ENCODE assay signal across 30 mouse cellular contexts in genomic region chr9:35561583-35561982, GRCm38 (mm10). TPM values are rescaled to one million over a fixed set of nuclear protein-coding genes. Genes with fewer than 3 reads are reported as not detected.
DNase-seq lines count a peak whose midpoint lies in the region; ATAC-seq and TF ChIP-seq lines count a peak whose summit lies in the region.
"Had no signal": no experiment of that assay in that cellular context is flagged by ENCODE, and none has a peak within 500 bp of the region (broad histone marks: within the 10 kb centered on the region; RNA-seq: fewer than 3 reads in every experiment).

No protein-coding gene starts in this region.

- WGBS in intestine, embryonic 14.5 days: 87% methylated on average over 6 of the region's 6 CpGs
- WGBS in intestine, postnatal 0 days: 85% methylated on average over 6 of the region's 6 CpGs
- 88% methylated on average over 6 of the region's 6 CpGs for WGBS in midbrain, embryonic 11.5 days
- 94% methylated on average over 6 of the region's 6 CpGs for WGBS in midbrain, embryonic 13.5 days

- H3K27me3 ChIP-seq in intestine, embryonic 14.5 days (replicated peaks; ENCODE audit: control insufficient read depth, insufficient read depth, low read length): 0 out of 2 replicates have a peak, but pooled peaks cover 7% of the 10 kb centered on the region
- peaks cover 14% of the 10 kb centered on the region for H3K27me3 ChIP-seq in intestine, postnatal 0 days (replicated peaks; ENCODE audit: control insufficient read depth, insufficient read depth, low read length)
- peaks cover 6% of the 10 kb centered on the region; the same call in 1 of the 2 replicates for H3K27me3 ChIP-seq in midbrain, embryonic 11.5 days (ENCODE audit: control insufficient read depth, insufficient read depth, low read length)
- peaks cover 10% of the 10 kb centered on the region; the same call in 1 of the 2 replicates for H3K27me3 ChIP-seq in midbrain, embryonic 13.5 days
- H3K27me3 ChIP-seq in CH12.LX (replicated peaks) (peaks cover 21% of the 10 kb centered on the region), MEL (ENCODE audit: control insufficient read depth in 1 of 2, insufficient read depth in 2 of 2, low read length in 2 of 2) (no peaks in the 10 kb centered on the region)
- H3K27me3 ChIP-seq: forebrain, embryonic 13.5 days; hindbrain, embryonic 15.5 days; intestine, embryonic 15.5 days had no signal

- dilution Hi-C loops in CH12.LX (cut with MboI; ENCODE audit: extremely low pct_ligation_motif_present, extremely low pct_unique_long_range_greater_than_20kb, low sequenced_read_pairs): no loop called here

- in situ Hi-C loops in CH12.LX (cut with MboI; ENCODE audit: low pct_ligation_motif_present, low pct_unique_long_range_greater_than_20kb, low sequenced_read_pairs): no loop called here

- H3K79me2 ChIP-seq in CH12.LX (replicated peaks; ENCODE audit: control insufficient read depth, extremely low read depth, insufficient read depth, poor library complexity, severe bottlenecking) (peaks cover 53% of the 10 kb centered on the region), MEL (ENCODE audit: control insufficient read depth, insufficient read depth, low read length, poor library complexity) (peaks cover 22% of the 10 kb centered on the region)

- H3K9me3 ChIP-seq in intestine, embryonic 14.5 days (ENCODE audit: control insufficient read depth, low read length): no peaks in the 10 kb centered on the region
- H3K9me3 ChIP-seq in intestine, postnatal 0 days (ENCODE audit: control insufficient read depth): no peaks in the 10 kb centered on the region
- H3K9me3 ChIP-seq in midbrain, embryonic 11.5 days (ENCODE audit: control insufficient read depth, low read length): no peaks in the 10 kb centered on the region
- no peaks in the 10 kb centered on the region for H3K9me3 ChIP-seq in midbrain, embryonic 13.5 days
- H3K9me3 ChIP-seq in CH12.LX (replicated peaks; ENCODE audit: low read length) (no peaks in the 10 kb centered on the region), MEL (replicated peaks; ENCODE audit: insufficient read depth, low read length) (no peaks in the 10 kb centered on the region)
- H3K9me3 ChIP-seq: forebrain, embryonic 10.5 days; forebrain, embryonic 13.5 days; heart, embryonic 13.5 days; hindbrain, embryonic 12.5 days; hindbrain, embryonic 15.5 days; intestine, embryonic 15.5 days had no signal

- TF ChIP-seq CTCF in intestine, postnatal 0 days (IDR thresholded peaks at IDR 0.05; ENCODE audit: low read depth): no peak
- no peak for TF ChIP-seq CTCF in CH12.LX (conservative IDR thresholded peaks at IDR 0.05 in 1 of 2, IDR thresholded peaks at IDR 0.05 in 1 of 2; ENCODE audit: low read depth in 2 of 2, low read length in 2 of 2)
- TF ChIP-seq CTCF in MEL (IDR thresholded peaks at IDR 0.05 in 2 of 3, conservative IDR thresholded peaks at IDR 0.05 in 1 of 3; ENCODE audit: control insufficient read depth in 1 of 3, insufficient read depth in 1 of 3, low read depth in 2 of 3, low read length in 3 of 3, poor library complexity in 1 of 3, severe bottlenecking in 1 of 3): no peak

- TF ChIP-seq POLR2A in CH12.LX (IDR thresholded peaks at IDR 0.05; ENCODE audit: low read depth, low read length) (no peak; the same call in 1 of the 2 replicates), MEL (IDR thresholded peaks at IDR 0.05; ENCODE audit: control insufficient read depth in 1 of 2, insufficient read depth in 1 of 2, low read depth in 1 of 2, low read length in 2 of 2, poor library complexity in 1 of 2) (no peak; a peak in 1 of 4 replicates)

- DNase-seq in intestine, embryonic 14.5 days (ENCODE audit: low spot score): peak; percentile 21
- DNase-seq in midbrain, embryonic 11.5 days (ENCODE audit: low spot score, missing footprints): peak; percentile 44
- no peak for DNase-seq in CH12.LX (ENCODE audit: extremely low read depth)
- no peak for DNase-seq in MEL (ENCODE audit: low read depth, low spot score)
- no peak for DNase-seq in kidney, adult 9 months
- DNase-seq: adrenal gland, adult 8-10 months; adrenal gland, postnatal 25 days; cerebellum, adult 18-20 months; cerebellum, postnatal 14 days; gastrocnemius, postnatal 10 days; gastrocnemius, postnatal 36 days had no signal

- no peak overlapping the region for H3K27ac ChIP-seq in intestine, embryonic 14.5 days (ENCODE audit: low read depth)
- no peak overlapping the region for H3K27ac ChIP-seq in intestine, postnatal 0 days (ENCODE audit: low read depth, low read length)
- H3K27ac ChIP-seq in midbrain, embryonic 11.5 days (ENCODE audit: low read depth, low read length): no peak overlapping the region
- H3K27ac ChIP-seq in midbrain, embryonic 13.5 days: no peak overlapping the region
- 0 out of 2 replicates have a peak overlapping the region, but pooled peaks have one; percentile 36 for H3K27ac ChIP-seq in CH12.LX (ENCODE audit: insufficient read depth, low read depth)
- H3K27ac ChIP-seq in MEL (ENCODE audit: control insufficient read depth, low read depth, low read length): no peak overlapping the region
- H3K27ac ChIP-seq: forebrain, embryonic 10.5 days; forebrain, embryonic 13.5 days; heart, embryonic 13.5 days; hindbrain, embryonic 12.5 days; hindbrain, embryonic 15.5 days; intestine, embryonic 15.5 days had no signal

- H3K4me1 ChIP-seq in intestine, embryonic 14.5 days (replicated peaks; ENCODE audit: control insufficient read depth, insufficient read depth, low read length): peaks cover 11% of the 10 kb centered on the region; the same call in 1 of the 2 replicates
- H3K4me1 ChIP-seq in intestine, postnatal 0 days (replicated peaks; ENCODE audit: control insufficient read depth, insufficient read depth, low read length): peaks cover 11% of the 10 kb centered on the region; the same call in 1 of the 2 replicates
- H3K4me1 ChIP-seq in midbrain, embryonic 11.5 days (ENCODE audit: control insufficient read depth, insufficient read depth, low read length): peaks cover 7% of the 10 kb centered on the region; the same call in 1 of the 2 replicates
- peaks cover 28% of the 10 kb centered on the region for H3K4me1 ChIP-seq in midbrain, embryonic 13.5 days (replicated peaks)
- H3K4me1 ChIP-seq in CH12.LX (ENCODE audit: control insufficient read depth in 1 of 2, insufficient read depth in 2 of 2) (peaks cover 4 to 56% of the 10 kb centered on the region in 2 experiments; a peak in 2 of 4 replicates), MEL (ENCODE audit: control insufficient read depth in 1 of 2, insufficient read depth in 2 of 2, low read length in 2 of 2) (peaks cover 0 to 11% of the 10 kb centered on the region in 2 experiments; a peak in 3 of 4 replicates)

- no peak overlapping the region for H3K4me3 ChIP-seq in intestine, embryonic 14.5 days (ENCODE audit: low read depth, low read length)
- no peak overlapping the region for H3K4me3 ChIP-seq in intestine, postnatal 0 days (ENCODE audit: low read depth, low read length)
- H3K4me3 ChIP-seq in midbrain, embryonic 11.5 days (ENCODE audit: low read depth, low read length): no peak overlapping the region
- H3K4me3 ChIP-seq in midbrain, embryonic 13.5 days (replicated peaks): no peak overlapping the region
- no peak overlapping the region for H3K4me3 ChIP-seq in CH12.LX (replicated peaks in 1 of 3; ENCODE audit: low read depth in 2 of 3, low read length in 2 of 3, poor library complexity in 1 of 3)
- H3K4me3 ChIP-seq in MEL (ENCODE audit: control insufficient read depth in 1 of 2, insufficient read depth in 1 of 2, low read depth in 2 of 2, low read length in 2 of 2): no peak overlapping the region
- H3K4me3 ChIP-seq: forebrain, embryonic 10.5 days; forebrain, embryonic 13.5 days; heart, embryonic 13.5 days; hindbrain, embryonic 12.5 days; hindbrain, embryonic 15.5 days; intestine, embryonic 15.5 days had no signal

- H3K9ac ChIP-seq in intestine, embryonic 14.5 days (ENCODE audit: low read length): no peak overlapping the region
- H3K9ac ChIP-seq in intestine, postnatal 0 days (ENCODE audit: low read depth, low read length): no peak overlapping the region
- no peak overlapping the region for H3K9ac ChIP-seq in midbrain, embryonic 11.5 days (ENCODE audit: low read length)
- no peak overlapping the region for H3K9ac ChIP-seq in midbrain, embryonic 13.5 days (replicated peaks)
- H3K9ac ChIP-seq in CH12.LX (ENCODE audit: insufficient read depth, low read depth) (no peak overlapping the region), MEL (ENCODE audit: control insufficient read depth, low read depth, low read length, poor library complexity, severe bottlenecking) (no peak overlapping the region)
- H3K9ac ChIP-seq: forebrain, embryonic 13.5 days; heart, embryonic 13.5 days; hindbrain, embryonic 12.5 days; hindbrain, embryonic 15.5 days; intestine, embryonic 15.5 days had no signal

- TF ChIP-seq RAD21 in CH12.LX (IDR thresholded peaks at IDR 0.05; ENCODE audit: low read depth, low read length) (no peak), MEL (IDR thresholded peaks at IDR 0.05; ENCODE audit: low read depth, low read length) (no peak)

- H3K4me2 ChIP-seq in intestine, embryonic 14.5 days (ENCODE audit: low read length): no peak overlapping the region
- no peak overlapping the region for H3K4me2 ChIP-seq in intestine, postnatal 0 days (replicated peaks; ENCODE audit: low read depth)
- H3K4me2 ChIP-seq in midbrain, embryonic 11.5 days: no peak overlapping the region
- no peak overlapping the region for H3K4me2 ChIP-seq in midbrain, embryonic 13.5 days (replicated peaks)
- H3K4me2 ChIP-seq in CH12.LX (ENCODE audit: insufficient read depth, low read depth, poor library complexity, severe bottlenecking): peak overlapping the region; percentile 10; the same call in 1 of the 2 replicates
- H3K4me2 ChIP-seq: forebrain, embryonic 13.5 days; heart, embryonic 13.5 days; hindbrain, embryonic 12.5 days; hindbrain, embryonic 15.5 days; intestine, embryonic 15.5 days had no signal

- peaks cover 44% of the 10 kb centered on the region for H3K36me3 ChIP-seq in intestine, embryonic 14.5 days (ENCODE audit: control insufficient read depth, insufficient read depth, low read length)
- H3K36me3 ChIP-seq in intestine, postnatal 0 days (ENCODE audit: control insufficient read depth, insufficient read depth): peaks cover 16% of the 10 kb centered on the region
- H3K36me3 ChIP-seq in midbrain, embryonic 11.5 days (ENCODE audit: control insufficient read depth, insufficient read depth, low read length): peaks cover 14% of the 10 kb centered on the region; the same call in 1 of the 2 replicates
- peaks cover 30% of the 10 kb centered on the region for H3K36me3 ChIP-seq in midbrain, embryonic 13.5 days
- H3K36me3 ChIP-seq in CH12.LX (replicated peaks in 1 of 2; ENCODE audit: control insufficient read depth in 1 of 2, insufficient read depth in 1 of 2, low read length in 1 of 2): peaks cover 25 to 43% of the 10 kb centered on the region in 2 experiments
- H3K36me3 ChIP-seq in MEL (ENCODE audit: control insufficient read depth in 1 of 2, insufficient read depth in 2 of 2, low read length in 2 of 2): peaks cover 13 to 37% of the 10 kb centered on the region in 2 experiments

- TF ChIP-seq EP300 in CH12.LX (IDR thresholded peaks at IDR 0.05; ENCODE audit: low read length): no peak
- TF ChIP-seq EP300 in MEL (IDR thresholded peaks at IDR 0.05; ENCODE audit: low read depth in 1 of 2, low read length in 2 of 2): no peak

- no peak for ATAC-seq in intestine, embryonic 14.5 days (replicated peaks; ENCODE audit: low FRiP score, low TSS enrichment, low read depth)
- no peak for ATAC-seq in intestine, postnatal 0 days
- no peak for ATAC-seq in midbrain, embryonic 11.5 days (ENCODE audit: low FRiP score)
- ATAC-seq in midbrain, embryonic 13.5 days: no peak
- ATAC-seq: activated CD4-positive, CD25-positive, alpha-beta regulatory T cell, adult 4 months; forebrain, embryonic 13.5 days; forebrain, embryonic 16.5 days; intestine, embryonic 15.5 days had no signal

RNA-seq across cellular contexts. Expression of gene Pus3, which starts 3.2 kb away (rescaled TPM):
- polyA plus RNA-seq in intestine, embryonic 14.5 days (2014; fragmentation: Nextera tagmentation; extraction: Ambion mirVana): 21.7 and 23.9 TPM in 2 replicates
- 6.5 and 6.6 TPM in 2 replicates for polyA plus RNA-seq in intestine, postnatal 0 days (2015; fragmentation: Nextera tagmentation; extraction: Ambion mirVana)
- 23.8 and 24.8 TPM in 2 replicates for polyA plus RNA-seq in midbrain, embryonic 11.5 days (2014; fragmentation: Nextera tagmentation; extraction: Ambion mirVana)
- 17.8 and 19.5 TPM in 2 replicates for polyA plus RNA-seq in midbrain, embryonic 13.5 days (2015; fragmentation: Nextera tagmentation; extraction: Ambion mirVana)
- total RNA-seq in CH12.LX (2012; rRNA removed) (18.0 and 22.5 TPM in 2 replicates), CH12.LX (2014; rRNA removed) (40.8 and 45.2 TPM in 2 replicates), MEL (2012; rRNA removed) (20.0 and 23.8 TPM in 2 replicates)
- polyA plus RNA-seq in CH12.LX (2012; ENCODE audit: insufficient read length, low read depth) (21.8 and 22.1 TPM in 2 replicates), MEL (2012; ENCODE audit: insufficient read depth in 1 of 2, insufficient read length in 2 of 2, low read depth in 1 of 2, low replicate concordance in 2 of 2, missing spikeins in 1 of 2) (10 to 100 TPM in 1 of 2 experiments, not detected in 1; 15.8 TPM)

RNA-seq across cellular contexts. Expression of gene Ddx25, which starts 3.3 kb away (rescaled TPM):
- polyA plus RNA-seq in intestine, embryonic 14.5 days (2014; fragmentation: Nextera tagmentation; extraction: Ambion mirVana): 2.1 and 3.1 TPM in 2 replicates
- 0.27 and 0.50 TPM in 2 replicates for polyA plus RNA-seq in intestine, postnatal 0 days (2015; fragmentation: Nextera tagmentation; extraction: Ambion mirVana)
- polyA plus RNA-seq in midbrain, embryonic 11.5 days (2014; fragmentation: Nextera tagmentation; extraction: Ambion mirVana): 9.5 and 9.8 TPM in 2 replicates
- polyA plus RNA-seq in midbrain, embryonic 13.5 days (2015; fragmentation: Nextera tagmentation; extraction: Ambion mirVana): 18.2 and 19.1 TPM in 2 replicates
- total RNA-seq in CH12.LX (2012; rRNA removed) (0.50 and 0.85 TPM in 2 replicates), CH12.LX (2014; rRNA removed) (0.44 and 0.68 TPM in 2 replicates), MEL (2012; rRNA removed) (0.33 and 0.35 TPM in 2 replicates)
- polyA plus RNA-seq in CH12.LX (2012; ENCODE audit: insufficient read length, low read depth) (0.33 and 0.46 TPM in 2 replicates), MEL (2012; ENCODE audit: insufficient read depth in 1 of 2, insufficient read length in 2 of 2, low read depth in 1 of 2, low replicate concordance in 2 of 2, missing spikeins in 1 of 2) (under 1 TPM in 1 of 2 experiments, not detected in 1; 0.35 TPM)
- total RNA-seq: gastrocnemius, adult 18-20 months; gastrocnemius, postnatal 36 days; granulocyte monocyte progenitor cell, adult 5-6 weeks; heart, postnatal 25 days; hematopoietic stem cell, adult 5-6 weeks had no signal

RNA-seq across cellular contexts. Expression of gene Pate2, which starts 8.5 kb away (rescaled TPM):
- 0.31 and 0.43 TPM in 2 replicates for polyA plus RNA-seq in intestine, embryonic 14.5 days (2014; fragmentation: Nextera tagmentation; extraction: Ambion mirVana)
- 0.27 and 0.31 TPM in 2 replicates for polyA plus RNA-seq in intestine, postnatal 0 days (2015; fragmentation: Nextera tagmentation; extraction: Ambion mirVana)
- 0.96 and 1.8 TPM in 2 replicates for polyA plus RNA-seq in midbrain, embryonic 11.5 days (2014; fragmentation: Nextera tagmentation; extraction: Ambion mirVana)
- 1.4 and 2.1 TPM in 2 replicates for polyA plus RNA-seq in midbrain, embryonic 13.5 days (2015; fragmentation: Nextera tagmentation; extraction: Ambion mirVana)
- 0.17 and 1.0 TPM in 2 replicates for total RNA-seq in CH12.LX (2012; rRNA removed)
- total RNA-seq in CH12.LX (2014; rRNA removed): 0.24 and 0.59 TPM in 2 replicates
- 0.41 and 0.68 TPM in 2 replicates for polyA plus RNA-seq in CH12.LX (2012; ENCODE audit: insufficient read length, low read depth)
- total RNA-seq in MEL (2012; rRNA removed): 0.16 and 0.23 TPM in 2 replicates
- under 1 TPM in 1 of 2 experiments, not detected in 1; 0.29 TPM for polyA plus RNA-seq in MEL (2012; ENCODE audit: insufficient read depth in 1 of 2, insufficient read length in 2 of 2, low read depth in 1 of 2, low replicate concordance in 2 of 2, missing spikeins in 1 of 2)
- total RNA-seq: gastrocnemius, adult 18-20 months; gastrocnemius, postnatal 36 days; granulocyte monocyte progenitor cell, adult 5-6 weeks; heart, adult 8-10 months; heart, postnatal 25 days; hematopoietic stem cell, adult 5-6 weeks had no signal

RNA-seq across cellular contexts. Expression of gene Hyls1, which starts 8.6 kb away (rescaled TPM):
- 14.4 and 14.6 TPM in 2 replicates for polyA plus RNA-seq in intestine, embryonic 14.5 days (2014; fragmentation: Nextera tagmentation; extraction: Ambion mirVana)
- 4.2 and 4.9 TPM in 2 replicates for polyA plus RNA-seq in intestine, postnatal 0 days (2015; fragmentation: Nextera tagmentation; extraction: Ambion mirVana)
- polyA plus RNA-seq in midbrain, embryonic 11.5 days (2014; fragmentation: Nextera tagmentation; extraction: Ambion mirVana): 32.6 and 34.7 TPM in 2 replicates
- 19.8 and 21.1 TPM in 2 replicates for polyA plus RNA-seq in midbrain, embryonic 13.5 days (2015; fragmentation: Nextera tagmentation; extraction: Ambion mirVana)
- total RNA-seq in CH12.LX (2012; rRNA removed): 15.4 and 16.0 TPM in 2 replicates
- total RNA-seq in CH12.LX (2014; rRNA removed): 18.9 and 21.5 TPM in 2 replicates
- 18.3 and 20.2 TPM in 2 replicates for polyA plus RNA-seq in CH12.LX (2012; ENCODE audit: insufficient read length, low read depth)
- total RNA-seq in MEL (2012; rRNA removed): 10.6 and 13.6 TPM in 2 replicates
- polyA plus RNA-seq in MEL (2012; ENCODE audit: insufficient read depth in 1 of 2, insufficient read length in 2 of 2, low read depth in 1 of 2, low replicate concordance in 2 of 2, missing spikeins in 1 of 2): 10 to 100 TPM in 1 of 2 experiments, not detected in 1; 10.5 TPM

RNA-seq across cellular contexts. Expression of gene Gm1113, which starts 43.5 kb away (rescaled TPM):
- polyA plus RNA-seq in intestine, embryonic 14.5 days (2014; fragmentation: Nextera tagmentation; extraction: Ambion mirVana): not detected in 2 replicates
- not detected in 2 replicates for polyA plus RNA-seq in intestine, postnatal 0 days (2015; fragmentation: Nextera tagmentation; extraction: Ambion mirVana)
- polyA plus RNA-seq in midbrain, embryonic 11.5 days (2014; fragmentation: Nextera tagmentation; extraction: Ambion mirVana): not detected in 2 replicates
- polyA plus RNA-seq in midbrain, embryonic 13.5 days (2015; fragmentation: Nextera tagmentation; extraction: Ambion mirVana): not detected in 2 replicates
- not detected in 2 replicates for total RNA-seq in CH12.LX (2012; rRNA removed)
- total RNA-seq in CH12.LX (2014; rRNA removed): not detected in 2 replicates
- not detected in 2 replicates for polyA plus RNA-seq in CH12.LX (2012; ENCODE audit: insufficient read length, low read depth)
- total RNA-seq in MEL (2012; rRNA removed): not detected in 2 replicates
- polyA plus RNA-seq in MEL (2012; ENCODE audit: insufficient read depth in 1 of 2, insufficient read length in 2 of 2, low read depth in 1 of 2, low replicate concordance in 2 of 2, missing spikeins in 1 of 2): not detected
- total RNA-seq: adrenal gland, adult 8-10 months; adrenal gland, postnatal 25 days; gastrocnemius, adult 18-20 months; gastrocnemius, postnatal 10 days; gastrocnemius, postnatal 36 days; granulocyte monocyte progenitor cell, adult 5-6 weeks; heart, adult 8-10 months; heart, postnatal 25 days; hematopoietic stem cell, adult 5-6 weeks had no signal
- polyA plus RNA-seq: activated CD4-positive, CD25-positive, alpha-beta regulatory T cell, adult 4 months; brain, embryonic 14.5 days; embryonic facial prominence, embryonic 11.5 days; embryonic facial prominence, embryonic 14.5 days; forebrain, embryonic 10.5 days; forebrain, embryonic 13.5 days; forebrain, embryonic 16.5 days; heart, embryonic 13.5 days; heart, embryonic 16.5 days; hindbrain, embryonic 12.5 days; hindbrain, embryonic 15.5 days; intestine, embryonic 15.5 days had no signal

Comparison
In these comparisons a context has a peak if more than half of its experiments do, and no peak if none do; other contexts are left out.
1. DNase-seq: peak in intestine, embryonic 14.5 days (single experiment) and midbrain, embryonic 11.5 days (single experiment); none in CH12.LX (single experiment), MEL (single experiment) and kidney, adult 9 months (single experiment).